Comparison of ENCODE assay signal across 17 mouse cellular contexts in the genomic region with DNA sequence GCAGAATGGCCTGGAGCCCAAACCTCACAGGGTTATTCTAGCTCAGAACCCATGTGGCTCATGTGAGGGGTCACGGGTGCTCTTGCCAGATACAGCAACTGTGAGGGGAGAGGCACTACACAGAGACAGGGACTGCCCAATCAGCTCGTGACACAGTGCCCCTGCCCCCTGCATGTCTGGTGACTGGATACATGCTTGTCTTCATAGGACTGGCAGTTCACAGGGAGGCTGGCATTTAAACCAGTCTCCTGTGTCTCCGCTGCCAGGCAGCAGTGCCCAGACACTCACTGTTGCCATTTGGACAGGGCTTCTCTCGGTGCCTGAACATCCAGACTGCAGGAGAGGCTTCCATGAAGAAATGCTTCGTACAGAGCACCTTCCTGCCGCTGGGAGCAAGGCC. TPM values are rescaled to one million over a fixed set of nuclear protein-coding genes. Genes with fewer than 3 reads are reported as not detected.
A peak's percentile ranks its signal among the peaks of the same experiment; 100 is the strongest.
DNase-seq lines count a peak whose midpoint lies in the region; TF ChIP-seq lines count a peak whose summit lies in the region.
"Had no signal": no experiment of that assay in that cellular context is flagged by ENCODE, and none has a peak within 500 bp of the region (broad histone marks: within the 10 kb centered on the region; RNA-seq: fewer than 3 reads in every experiment).

No protein-coding gene starts in this region.

- no peaks in the 10 kb centered on the region for H3K9me3 ChIP-seq in heart, embryonic 10.5 days
- H3K9me3 ChIP-seq: limb, embryonic 15.5 days; lung, embryonic 15.5 days; stomach, embryonic 15.5 days had no signal

- H3K36me3 ChIP-seq in heart, adult 2 months (ENCODE audit: control insufficient read depth, insufficient read depth, low read length), result no peaks in the 10 kb centered on the region
- H3K36me3 ChIP-seq in heart, embryonic 10.5 days, result no peaks in the 10 kb centered on the region
- H3K36me3 ChIP-seq: limb, embryonic 15.5 days; lung, embryonic 15.5 days; stomach, embryonic 15.5 days had no signal

- 62% methylated on average over 6 of the region's 6 CpGs for WGBS in heart, adult 2 months
- 68% methylated on average over 6 of the region's 6 CpGs for WGBS in heart, embryonic 10.5 days

- no peaks in the 10 kb centered on the region for H3K27me3 ChIP-seq in heart, adult 2 months (ENCODE audit: control insufficient read depth, insufficient read depth, low read length)
- H3K27me3 ChIP-seq in heart, embryonic 10.5 days (ENCODE audit: insufficient read depth, poor library complexity, severe bottlenecking), result no peaks in the 10 kb centered on the region
- H3K27me3 ChIP-seq: limb, embryonic 15.5 days; lung, embryonic 15.5 days had no signal

- H3K4me3 ChIP-seq in heart, adult 2 months, result no peak overlapping the region
- no peak overlapping the region for H3K4me3 ChIP-seq in heart, embryonic 10.5 days
- H3K4me3 ChIP-seq: limb, embryonic 15.5 days; lung, embryonic 15.5 days; stomach, embryonic 15.5 days had no signal

- 0 out of 2 replicates have a peak, but pooled peaks have one; percentile 40 for TF ChIP-seq EP300 in heart, adult 2 months (IDR thresholded peaks at IDR 0.05; ENCODE audit: insufficient read depth, low read depth, low read length)

- no peak for TF ChIP-seq POLR2A in heart, adult 2 months (IDR thresholded peaks at IDR 0.05; ENCODE audit: insufficient read depth, low read depth, low read length)

- no peak overlapping the region for H3K9ac ChIP-seq in heart, adult 2 months (ENCODE audit: low read depth, low read length)
- H3K9ac ChIP-seq: limb, embryonic 15.5 days; lung, embryonic 15.5 days; stomach, embryonic 15.5 days had no signal

- intact Hi-C loops in heart, adult 2 months (cut with DNase I), result no loop called here

- H3K4me1 ChIP-seq in heart, adult 2 months (ENCODE audit: control insufficient read depth, insufficient read depth, low read length), result peaks cover 1% of the 10 kb centered on the region; the same call in 1 of the 2 replicates
- H3K4me1 ChIP-seq in heart, embryonic 10.5 days, result peaks cover 6% of the 10 kb centered on the region; the same call in 1 of the 2 replicates

- H3K27ac ChIP-seq in heart, adult 2 months, result no peak overlapping the region
- no peak overlapping the region for H3K27ac ChIP-seq in heart, embryonic 10.5 days
- H3K27ac ChIP-seq: limb, embryonic 15.5 days; stomach, embryonic 15.5 days had no signal

- no peaks in the 10 kb centered on the region for H3K79me2 ChIP-seq in heart, adult 2 months (replicated peaks; ENCODE audit: control insufficient read depth, insufficient read depth, low read length)

- no peak for TF ChIP-seq CTCF in heart, adult 2 months (IDR thresholded peaks at IDR 0.05)

- peak in 1 of 2 experiments; percentile 8 for DNase-seq in heart, adult 2 months
- DNase-seq in heart, embryonic 10.5 days (ENCODE audit: low spot score), result no peak
- DNase-seq in right cerebral cortex, postnatal 10 days (ENCODE audit: low spot score in 2 of 2), result peak; percentile 44 to 48
- no peak for DNase-seq in right cerebral cortex, postnatal 36 days (ENCODE audit: low spot score in 2 of 2)
- peak; percentile 7 to 22 for DNase-seq in gastrocnemius, adult 8-10 months (ENCODE audit: low spot score in 2 of 2)
- DNase-seq in kidney, adult 11 months, result no peak
- DNase-seq in frontal cortex, adult 2 months (ENCODE audit: extremely low spot score in 1 of 2, low spot score in 1 of 2), result no peak
- no peak for DNase-seq in thymus, postnatal 10 days (ENCODE audit: low spot score in 2 of 2)
- DNase-seq: kidney, postnatal 14 days; layer of hippocampus, postnatal 36 days; thymus, postnatal 4 days had no signal

RNA-seq across cellular contexts. Expression of a gene that starts 11.7 kb away (rescaled TPM):
- not detected for total RNA-seq in heart, adult 2 months (2021)
- 0.25 TPM in 1 of 2 replicates, not detected in the other for polyA plus RNA-seq in heart, adult 2 months (2012; rRNA removed)
- not detected in 2 replicates for polyA plus RNA-seq in heart, embryonic 10.5 days (2016; fragmentation: Nextera tagmentation; extraction: Ambion mirVana)
- total RNA-seq in gastrocnemius, adult 8-10 months (2022), result not detected
- polyA plus RNA-seq in frontal cortex, adult 2 months (2012; rRNA removed), result not detected in 2 replicates
- total RNA-seq: MEL had no signal
- polyA plus RNA-seq: heart, embryonic 16.5 days; intestine, embryonic 14.5 days; limb, embryonic 15.5 days; lung, embryonic 15.5 days; stomach, embryonic 15.5 days had no signal

Comparison
In these comparisons a context has a peak if more than half of its experiments do, and no peak if none do; other contexts are left out.
1. DNase-seq: peak in right cerebral cortex, postnatal 10 days (2 of 2) and gastrocnemius, adult 8-10 months (2 of 2); none in heart, embryonic 10.5 days (single experiment), right cerebral cortex, postnatal 36 days (0 of 2), kidney, adult 11 months (single experiment), frontal cortex, adult 2 months (0 of 2) and thymus, postnatal 10 days (0 of 2).